Mouse (Mus musculus) hematopoietic stem cell, adult 5-6 weeks (primary cell): ENCODE measurements around the gene Kdm5c. TPM values are rescaled to one million over a fixed set of nuclear protein-coding genes. Genes with fewer than 3 reads are reported as not detected.
"Not testable (repeated sequence)": the region's sequence is repeated elsewhere in the genome, so short reads cannot be mapped to it uniquely, and the experiment has no call there.

Experiments used
- ATAC-seq, 2 experiments: fragments of 125-278 bp in 1 of 2; replicated peaks in 1 of 2; 2 replicates each; pipeline ENCODE4 v1.8.0; 2016 to 2017; ENCODE audit warnings: inconsistent platforms in 2 of 2, mild to moderate bottlenecking in 2 of 2, moderate number of reproducible peaks in 2 of 2, low read depth in 1 of 2, moderate TSS enrichment in 1 of 2; ENCODE audit not compliant: low FRiP score in 2 of 2, poor library complexity in 2 of 2, severe bottlenecking in 2 of 2, insufficient read depth in 1 of 2, low TSS enrichment in 1 of 2
- total RNA-seq: library from RNA; stranded (forward); fragments of 172-1452, 232-1000 nt; gene quantifications from 2 replicates; pipeline ENCODE4 v1.2.3, GENCODE M21; 2017

Gene Kdm5c
- 39.6 and 45.1 TPM in 2 replicates for total RNA-seq

- peak; percentile 97 for ATAC-seq
Measured at GRCm38 (mm10) chrX:152232781-152233763, at the start of gene Kdm5c. Kdm5c (plus strand) TSS chrX:152233020.

GRCm38 (mm10) chrX:152187151-152187550, 45.7 kb upstream of the Kdm5c start:
- ATAC-seq: no peak

- no peak for ATAC-seq
Measured at GRCm38 (mm10) chrX:152191266-152191665, 41.6 kb upstream of the Kdm5c start.

- no peak for ATAC-seq
Measured at GRCm38 (mm10) chrX:152197814-152198648, 34.8 kb upstream of the Kdm5c start.

GRCm38 (mm10) chrX:152201737-152202421, 30.9 kb upstream of the Kdm5c start:
- ATAC-seq: no peak

GRCm38 (mm10) chrX:152202422-152203103, 30.3 kb upstream of the Kdm5c start:
- no peak for ATAC-seq

GRCm38 (mm10) chrX:152203247-152203646, 29.6 kb upstream of the Kdm5c start:
- ATAC-seq: no peak

- no peak for ATAC-seq
Measured at GRCm38 (mm10) chrX:152205486-152205885, 27.3 kb upstream of the Kdm5c start.

GRCm38 (mm10) chrX:152214703-152215102, 18.1 kb upstream of the Kdm5c start:
- no peak for ATAC-seq

GRCm38 (mm10) chrX:152218529-152218928, 14.3 kb upstream of the Kdm5c start:
- ATAC-seq: no peak

GRCm38 (mm10) chrX:152221721-152222120, 11.1 kb upstream of the Kdm5c start:
- no peak for ATAC-seq

GRCm38 (mm10) chrX:152222226-152222625, 10.6 kb upstream of the Kdm5c start:
- no peak for ATAC-seq

GRCm38 (mm10) chrX:152223313-152223712, 9.5 kb upstream of the Kdm5c start:
- no peak for ATAC-seq

GRCm38 (mm10) chrX:152224280-152224679, 8.5 kb upstream of the Kdm5c start:
- no peak for ATAC-seq

- no peak for ATAC-seq
Measured at GRCm38 (mm10) chrX:152234125-152234524, 1.3 kb downstream of the Kdm5c start.

- no peak for ATAC-seq
Measured at GRCm38 (mm10) chrX:152235758-152236157, 2.9 kb downstream of the Kdm5c start.

GRCm38 (mm10) chrX:152243140-152243539, 10.3 kb downstream of the Kdm5c start:
- not testable (repeated sequence) for ATAC-seq
